Mouse (Mus musculus) brain, adult 10 weeks (tissue): ENCODE data around the gene BC030867. TPM values are rescaled to one million over a fixed set of nuclear protein-coding genes. Genes with fewer than 3 reads are reported as not detected.

Experiments used
- polyA plus RNA-seq: library from polyadenylated mRNA; stranded (reverse); fragments of 350-450 nt; fragmentation: Illumina TruSeq; extraction: RNeasy Lipid Tissue Mini Kit (QIAGEN cat#74804); gene quantifications from one replicate; pipeline ENCODE4 v1.2.3, GENCODE M21; 2015; ENCODE audit warnings: low read depth, low replicate concordance

Gene BC030867
- 2.6 TPM for polyA plus RNA-seq

DNA sequence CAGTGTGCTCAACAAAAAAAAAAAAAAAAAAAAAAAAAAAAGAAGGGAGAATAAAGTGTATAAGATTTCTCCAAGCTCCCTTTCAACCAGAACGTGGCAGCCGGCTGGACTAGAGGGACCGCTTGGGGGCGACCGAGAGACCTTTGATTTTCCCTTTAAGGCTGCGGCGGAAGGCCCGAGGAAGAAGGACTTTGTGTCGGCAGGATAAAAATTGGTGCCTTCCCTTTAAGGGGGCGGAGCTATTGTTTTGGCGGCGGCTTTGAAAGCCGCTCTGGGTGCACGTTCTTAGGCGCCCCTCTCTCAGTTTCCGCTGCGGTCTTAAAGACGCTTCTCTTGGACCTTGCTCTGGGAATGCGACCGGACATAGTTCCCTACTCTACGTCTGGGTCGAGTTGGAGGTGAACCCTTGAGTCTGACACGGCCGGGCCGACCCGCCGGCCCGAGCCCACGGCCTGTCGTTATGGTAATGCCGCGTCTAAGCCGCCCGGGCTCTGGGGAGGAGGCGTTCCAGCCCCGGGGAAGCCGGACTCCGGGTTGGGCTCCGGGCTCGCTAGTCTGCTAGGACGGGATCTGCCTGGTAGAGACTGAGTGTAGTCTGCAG lies at the start of gene BC030867:
Gene BC030867, plus strand, starts transcription at position 253 of the 601 bp plus-strand sequence.

DNA sequence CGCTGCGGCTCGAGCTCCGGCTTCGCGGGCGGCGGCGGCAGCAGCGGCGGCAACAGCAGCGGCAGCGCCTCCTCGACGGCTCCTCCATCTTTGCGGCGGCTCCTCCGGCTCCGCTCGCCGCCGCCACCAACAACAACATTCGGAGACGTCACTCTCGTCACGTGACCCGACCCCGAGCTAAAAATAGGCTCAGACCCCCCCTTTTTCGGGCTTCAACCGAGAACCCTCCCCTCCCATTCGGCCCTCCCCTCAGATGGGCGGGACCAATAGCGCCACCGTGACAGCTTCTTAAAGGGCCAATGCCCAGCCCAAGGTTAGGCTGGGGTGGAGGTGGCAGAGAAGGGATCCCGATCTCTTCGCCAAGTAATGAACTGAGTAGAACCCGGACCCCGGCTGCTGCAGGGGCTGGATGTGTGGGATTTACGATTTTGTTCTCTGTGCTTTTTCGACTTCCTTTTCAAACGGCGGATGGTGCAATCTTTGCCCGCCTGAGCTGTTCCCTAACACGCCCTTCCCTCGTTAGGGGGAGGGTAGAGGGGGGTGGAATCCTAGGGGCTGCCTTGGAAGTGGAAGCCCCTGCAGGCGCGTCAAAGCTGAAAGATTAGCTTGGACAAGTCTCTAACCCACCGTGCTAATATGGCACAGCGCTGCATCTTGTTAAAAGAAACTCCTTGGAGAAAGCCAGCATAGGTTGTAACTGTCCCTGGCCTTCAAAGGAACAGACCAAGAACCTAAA lies 18.5 kb upstream of the BC030867 start, which contains the start of gene Hdac5:
Gene Hdac5, minus strand, starts transcription at position 161 of the 736 bp plus-strand sequence.

DNA sequence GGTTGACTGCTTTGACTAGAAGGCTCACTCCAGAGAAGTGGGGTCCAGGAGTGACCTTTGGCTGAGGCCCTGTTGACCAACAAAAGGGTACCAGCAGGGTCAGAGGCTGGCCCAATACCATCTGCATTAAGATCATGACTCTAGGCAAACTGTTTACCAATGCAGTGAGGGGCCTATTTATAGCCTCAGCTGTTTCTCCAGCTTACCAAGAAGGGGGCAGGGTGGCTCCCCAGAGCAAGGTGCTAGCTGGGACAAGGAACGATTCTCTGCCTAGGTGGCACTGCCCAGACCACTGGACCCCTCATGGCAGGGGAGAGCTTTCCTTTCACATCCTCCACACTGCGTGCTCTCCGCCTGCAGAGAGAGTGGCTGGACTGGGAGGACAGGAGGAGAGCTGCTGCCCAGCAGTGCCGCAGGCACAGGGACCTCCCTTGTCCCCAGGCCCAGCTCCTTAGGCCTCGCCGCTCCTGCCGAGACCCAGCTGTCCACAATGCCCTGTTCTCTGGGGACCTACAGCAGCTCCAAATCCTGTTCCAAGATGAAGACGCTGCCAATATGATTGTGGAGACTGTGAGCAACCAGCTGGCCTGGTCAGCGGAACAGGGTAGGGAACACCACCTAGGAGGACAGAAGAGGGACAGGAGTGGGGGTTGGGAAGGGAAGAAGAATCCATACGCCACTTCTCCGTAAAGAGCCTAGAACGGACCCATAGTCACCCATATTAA lies 20.0 kb downstream of the BC030867 start, which contains the start of gene Asb16:
Gene Asb16, plus strand, starts transcription at position 224 of the 725 bp plus-strand sequence.

DNA sequence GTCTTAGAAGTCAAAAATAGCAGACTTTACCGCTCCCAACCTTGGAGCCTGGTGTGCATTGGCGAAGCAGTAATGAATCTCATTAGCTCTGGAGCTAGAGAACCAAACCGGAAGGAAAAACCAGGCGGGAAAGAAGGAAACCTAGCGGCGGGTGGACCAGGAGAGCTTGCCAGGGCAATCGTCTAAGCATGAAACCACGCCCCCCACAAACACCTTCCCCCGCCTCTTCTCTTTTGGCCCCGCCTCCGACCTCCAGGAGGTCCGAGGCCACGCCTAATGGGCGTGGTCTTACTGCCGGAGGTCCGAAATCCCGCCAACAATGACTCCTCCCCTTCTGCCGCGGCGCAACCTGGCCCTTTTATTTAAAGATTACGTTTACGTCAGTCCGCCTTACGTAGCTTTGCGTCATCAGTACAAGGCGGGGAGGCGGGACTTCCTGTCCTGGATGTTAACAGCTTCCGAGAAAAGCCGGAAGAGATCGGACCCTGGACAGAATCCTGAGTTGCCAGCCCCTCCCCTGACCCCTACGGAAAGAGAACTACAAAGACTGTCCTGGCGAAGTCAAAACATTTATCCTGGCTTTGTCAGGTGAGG lies 35.9 kb downstream of the BC030867 start, which contains the start of gene Tmub2:
Gene Tmub2, plus strand, starts transcription at position 431 of the 594 bp plus-strand sequence.

DNA sequence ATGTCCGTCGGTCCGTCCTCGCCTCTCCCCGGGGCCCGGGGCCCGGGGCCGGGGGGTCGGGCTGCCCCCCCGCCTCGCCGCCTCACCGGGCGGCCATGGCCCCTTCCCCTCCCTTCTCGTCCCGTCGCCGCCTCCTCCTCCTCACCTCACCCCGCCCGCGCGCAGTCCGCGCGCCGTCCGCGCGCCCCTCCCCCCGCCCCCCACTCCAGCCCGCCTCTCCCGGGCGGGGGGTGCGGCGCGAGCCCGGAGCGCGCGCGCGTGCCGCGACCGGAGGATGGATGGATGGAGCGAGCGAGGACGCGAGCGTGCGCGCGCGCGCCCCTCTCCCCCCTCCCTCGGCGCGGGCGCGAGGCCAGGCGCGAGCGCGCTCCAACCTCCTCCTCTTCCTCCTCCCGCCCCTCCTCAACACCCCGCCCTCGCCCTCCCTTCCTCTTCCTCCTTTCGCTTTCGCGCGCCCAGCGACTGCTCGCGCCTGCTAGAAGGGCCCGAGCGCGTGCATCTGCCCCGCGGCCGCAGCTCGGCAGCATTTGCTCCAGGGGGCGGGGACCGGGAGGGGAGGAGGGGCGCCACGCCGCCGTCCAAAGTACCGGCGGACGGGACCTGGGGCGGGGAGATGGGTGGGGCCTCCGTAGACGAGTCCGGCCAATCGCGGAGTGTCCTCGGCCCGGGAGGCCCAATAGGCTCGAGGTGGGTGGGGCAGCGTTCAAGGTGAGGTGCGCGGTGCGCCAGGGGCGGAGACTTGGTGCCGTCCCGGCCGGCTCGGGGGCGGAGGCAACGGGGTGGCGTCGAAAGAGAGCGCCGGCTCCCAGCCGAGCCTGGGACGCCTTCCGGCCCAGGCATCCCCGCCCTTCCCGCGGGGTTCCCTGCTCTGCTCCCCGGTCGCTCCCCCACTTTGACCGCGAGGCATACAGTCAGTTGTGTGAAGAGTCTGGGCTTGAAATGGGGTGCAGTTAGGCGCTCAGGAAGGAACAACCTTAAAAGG lies 48.1 kb downstream of the BC030867 start, which contains the start of gene Atxn7l3:
Gene Atxn7l3, minus strand, starts transcription at position 141 of the 982 bp plus-strand sequence.

Other genes starting within 250 kb of the BC030867 start
- 42.1 TPM for gene Mpp3, start 220.4 kb upstream of the BC030867 start, polyA plus RNA-seq
- 0.25 TPM for gene Cd300lg, start 207.4 kb upstream of the BC030867 start, polyA plus RNA-seq
- 87.5 TPM for gene Mpp2, start 160.4 kb upstream of the BC030867 start, polyA plus RNA-seq
- gene Ppy, start 147.6 kb upstream of the BC030867 start, polyA plus RNA-seq, result not detected
- gene Pyy, start 141.1 kb upstream of the BC030867 start, polyA plus RNA-seq, result not detected
- not detected for gene Nags, start 103.4 kb upstream of the BC030867 start, polyA plus RNA-seq
- gene Tmem101, start 92.5 kb upstream of the BC030867 start, polyA plus RNA-seq, result 25.8 TPM
- gene Lsm12, start 63.6 kb upstream of the BC030867 start, polyA plus RNA-seq, result 26.1 TPM
- gene G6pc3, start 59.3 kb upstream of the BC030867 start, polyA plus RNA-seq, result 61.4 TPM
- 122 TPM for gene Hdac5, start 18.7 kb upstream of the BC030867 start, polyA plus RNA-seq
- gene Asb16, start 19.9 kb downstream of the BC030867 start, polyA plus RNA-seq, result 3.1 TPM
- gene Tmub2, start 36.0 kb downstream of the BC030867 start, polyA plus RNA-seq, result 92.1 TPM
- 175 TPM for gene Atxn7l3, start 47.7 kb downstream of the BC030867 start, polyA plus RNA-seq
- gene Ubtf, start 70.9 kb downstream of the BC030867 start, polyA plus RNA-seq, result 89.6 TPM
- not detected for gene Slc4a1, start 117.3 kb downstream of the BC030867 start, polyA plus RNA-seq
- gene Rundc3a, start 144.5 kb downstream of the BC030867 start, polyA plus RNA-seq, result 388 TPM
- 84.6 TPM for gene Slc25a39, start 159.1 kb downstream of the BC030867 start, polyA plus RNA-seq
- gene Grn, start 181.4 kb downstream of the BC030867 start, polyA plus RNA-seq, result 50.6 TPM
- 45.0 TPM for gene Fam171a2, start 198.8 kb downstream of the BC030867 start, polyA plus RNA-seq
- gene Itga2b, start 221.2 kb downstream of the BC030867 start, polyA plus RNA-seq, result 4.9 TPM